Mouse (Mus musculus) lung, adult 2 months (tissue): ENCODE data around the gene Ltbr.

Experiments used
- CTCF ChIP-seq: fragments of 200-500 bp; IDR thresholded peaks from 2 replicates; pipeline ENCODE4 v1.5.1; 2011; ENCODE audit warnings: mild to moderate bottlenecking, low read length, control low read depth; ENCODE audit not compliant: insufficient read depth
- POLR2A ChIP-seq: fragments of 200-500 bp; IDR thresholded peaks from 2 replicates; pipeline ENCODE4 v1.6.1; 2011; ENCODE audit warnings: low read depth, mild to moderate bottlenecking, control low read depth, low read length, borderline replicate concordance; ENCODE audit errors: extremely low read depth

DNA sequence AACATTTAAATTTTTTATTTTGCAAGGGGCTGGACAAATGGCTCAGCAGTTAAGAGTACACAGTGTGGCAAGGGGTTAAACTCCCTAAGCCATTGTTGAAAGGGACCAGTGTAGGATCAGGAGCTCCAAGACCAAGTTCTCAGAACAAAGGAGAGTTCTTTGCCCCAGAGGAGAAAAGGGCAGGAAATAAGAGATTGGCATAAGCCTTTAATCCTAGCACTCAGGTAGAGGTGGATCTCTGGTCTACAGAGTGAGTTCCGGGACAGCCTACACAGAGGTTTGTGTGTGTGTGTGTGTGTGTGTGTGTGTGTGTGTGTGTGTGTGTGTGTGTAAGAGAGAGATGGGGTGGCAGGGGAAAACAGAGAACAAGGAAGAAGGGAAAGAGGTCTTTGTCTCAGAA lies 12.7 kb downstream of the Ltbr start:
- TF ChIP-seq CTCF, result no peak
- no peak for TF ChIP-seq POLR2A
